Mouse (Mus musculus) T-helper 17 cell (primary cell): Measurements from ENCODE around the gene Tenm4.

Source experiments
- in situ Hi-C, 2 experiments: fragments of 300-600 bp; cut with MboI, MseI; formaldehyde crosslinking; loops; 1 replicate in 1 of 2; 2 replicates in 1 of 2; pipeline ENCODE4 v1.15.1; 2025; ENCODE audit warnings: high pct_unique_total_duplicates in 2 of 2

Tenm4 gene

DNA sequence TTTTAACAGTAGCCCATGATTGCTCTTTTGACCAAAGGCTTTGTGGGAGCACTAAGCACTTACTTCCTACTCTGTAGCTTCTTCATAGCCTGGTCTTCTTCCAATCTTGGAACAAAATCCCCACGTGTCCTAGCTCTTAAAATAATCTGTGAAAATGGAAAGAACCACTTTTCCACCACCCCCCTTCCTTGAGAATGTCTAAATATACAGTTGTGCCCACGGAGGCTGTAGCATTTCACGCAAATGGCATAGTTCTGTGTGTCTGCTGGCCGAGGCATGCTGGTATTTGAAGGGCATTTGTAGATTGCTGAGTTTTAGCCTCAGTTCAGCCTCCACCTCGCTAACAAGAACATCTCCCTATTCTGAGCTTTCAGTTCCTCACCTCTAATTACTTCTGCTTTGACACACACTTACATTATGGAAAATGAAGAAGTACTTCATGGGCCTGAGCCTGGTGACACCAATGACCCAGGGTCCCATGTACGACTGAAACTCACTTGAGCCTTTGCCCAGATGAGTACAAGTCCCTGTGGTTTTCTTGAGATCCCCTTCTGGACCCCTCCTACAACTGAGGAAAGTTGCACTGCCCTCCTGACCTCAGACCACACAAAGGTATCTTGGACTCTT, 306.1 kb downstream of the Tenm4 start:
- in situ Hi-C loops = no loop called here

DNA sequence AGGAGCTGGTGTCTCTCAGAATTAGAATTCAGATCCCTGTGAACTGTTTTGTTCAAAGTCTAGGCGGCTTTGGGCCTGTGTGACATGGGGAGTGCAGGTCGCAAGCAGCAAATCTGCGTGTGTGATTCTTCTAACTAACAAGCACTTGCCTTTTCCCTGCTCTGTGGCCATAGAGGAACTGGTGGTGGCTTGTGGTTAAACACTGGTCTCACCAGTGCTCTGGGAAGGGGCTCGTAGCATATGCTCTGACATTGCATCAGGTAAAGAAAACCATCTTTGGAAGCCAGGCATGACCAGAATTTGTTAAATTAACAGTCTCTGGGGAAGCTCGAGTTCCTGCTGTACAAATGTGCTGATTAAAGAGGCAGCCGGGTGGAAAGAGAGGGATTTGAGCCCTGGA, 308.1 kb downstream of the Tenm4 start:
- in situ Hi-C loops = no loop called here

DNA sequence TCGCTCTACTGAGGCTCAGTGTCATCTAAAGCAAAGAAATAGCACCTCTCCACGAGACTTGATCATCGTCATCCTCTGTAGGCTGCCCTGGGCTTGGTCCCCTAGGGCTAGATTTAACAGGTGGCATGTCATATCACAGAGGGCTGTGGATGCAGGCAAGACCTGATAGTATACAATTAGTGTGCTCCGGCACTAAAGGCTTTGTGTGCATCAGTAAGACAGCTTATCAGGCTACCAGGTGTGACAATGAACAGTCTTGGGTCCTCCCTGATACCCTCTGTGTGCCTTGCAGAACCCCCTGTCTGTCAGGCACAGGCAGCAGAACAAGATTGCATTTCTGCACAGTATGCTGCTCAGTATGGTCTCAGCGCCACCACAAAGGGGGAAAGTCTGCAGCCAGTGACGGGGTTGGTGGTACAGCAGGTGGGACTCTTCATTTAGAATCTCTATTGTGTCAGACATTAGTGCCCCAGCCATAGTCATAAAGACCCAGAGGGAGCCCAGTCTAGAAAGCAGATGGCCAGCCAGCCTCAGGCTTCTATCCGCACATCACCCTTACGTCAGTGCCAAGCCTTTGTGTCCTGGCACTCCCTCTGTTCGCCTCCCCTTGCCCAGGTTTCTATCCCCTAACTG, 309.4 kb downstream of the Tenm4 start:
- in situ Hi-C loops = no loop called here

DNA sequence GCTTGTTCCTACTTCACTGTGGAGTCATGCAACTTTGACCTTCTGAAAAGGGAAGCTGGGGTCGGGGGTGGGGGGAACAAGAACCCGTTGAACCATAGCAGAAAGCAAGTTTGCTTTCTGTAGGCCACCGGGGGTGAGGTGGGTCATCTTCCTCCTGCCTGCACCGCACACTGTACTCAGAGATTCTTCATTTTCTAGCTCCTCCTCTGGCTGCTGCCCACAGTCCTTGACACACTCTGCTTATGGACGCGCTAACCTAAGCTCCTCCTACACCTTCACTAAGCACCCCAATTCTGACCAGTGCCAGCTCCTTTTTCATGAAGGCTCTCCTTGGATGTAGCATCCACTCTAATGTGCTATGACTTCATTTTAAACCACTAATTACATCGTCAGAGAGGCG, 311.9 kb downstream of the Tenm4 start:
- in situ Hi-C loops = no loop called here

DNA sequence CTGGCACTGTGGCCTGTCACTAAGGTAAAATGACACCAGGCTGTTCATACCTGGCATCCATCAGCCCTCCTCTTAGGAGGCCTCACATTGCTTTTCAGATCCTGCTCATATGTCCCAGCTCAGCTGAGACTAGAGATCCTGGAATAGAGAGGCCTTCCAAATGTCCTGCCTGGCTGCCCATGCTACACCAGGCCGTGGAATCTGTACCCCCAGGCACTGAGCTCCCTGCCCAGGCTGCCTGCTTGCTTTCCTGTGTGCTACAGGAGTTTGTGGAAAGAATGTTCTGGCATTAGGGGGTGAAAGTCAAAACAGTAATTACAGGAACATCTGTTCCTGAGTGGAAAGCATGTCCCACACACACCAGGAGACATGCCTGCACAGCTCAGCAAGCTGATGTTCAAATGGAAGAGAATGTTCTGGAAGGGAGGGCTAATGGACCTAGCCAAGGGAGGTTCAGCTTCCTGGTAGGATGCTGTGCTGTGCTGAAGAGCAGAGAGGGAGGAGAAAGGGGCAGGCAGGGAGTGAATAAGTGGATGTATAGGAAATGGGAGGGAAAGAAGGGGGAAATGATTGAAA, 313.0 kb downstream of the Tenm4 start:
- in situ Hi-C loops = no loop called here

DNA sequence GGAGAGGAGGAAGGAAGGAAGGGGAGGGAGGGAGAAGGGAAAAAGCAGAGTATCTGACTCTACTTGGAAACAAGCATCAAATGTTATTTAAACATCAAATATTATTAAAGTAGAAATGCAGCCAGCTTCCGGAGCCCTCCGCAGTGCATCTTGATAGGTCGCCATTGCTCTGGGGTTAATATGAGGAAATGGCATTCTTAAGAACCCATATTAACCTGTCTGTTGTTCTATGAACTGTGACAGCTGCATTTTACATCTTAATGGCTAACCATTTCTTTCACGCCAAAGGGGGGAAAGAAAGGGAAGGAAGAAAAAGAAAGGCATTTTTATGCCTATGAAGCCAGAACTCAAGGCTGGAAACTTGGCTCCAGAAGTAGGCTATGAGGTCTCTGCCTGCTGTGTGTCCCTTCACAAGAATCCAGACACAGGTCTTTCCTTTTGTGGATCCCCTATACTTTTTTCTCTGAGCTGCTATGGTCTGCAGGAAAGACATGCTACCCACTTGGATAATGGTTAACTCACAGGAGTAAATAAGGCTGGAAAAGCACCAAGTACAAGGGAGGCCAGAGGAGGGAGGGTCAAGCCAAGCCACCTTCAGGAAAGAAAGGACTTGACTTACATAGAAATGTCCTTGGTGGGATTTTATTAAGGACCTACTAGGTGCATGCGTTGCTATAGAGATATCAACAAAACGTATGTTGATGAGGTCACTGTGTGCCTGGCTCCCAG, 318.5 kb downstream of the Tenm4 start:
- in situ Hi-C loops = no loop called here

DNA sequence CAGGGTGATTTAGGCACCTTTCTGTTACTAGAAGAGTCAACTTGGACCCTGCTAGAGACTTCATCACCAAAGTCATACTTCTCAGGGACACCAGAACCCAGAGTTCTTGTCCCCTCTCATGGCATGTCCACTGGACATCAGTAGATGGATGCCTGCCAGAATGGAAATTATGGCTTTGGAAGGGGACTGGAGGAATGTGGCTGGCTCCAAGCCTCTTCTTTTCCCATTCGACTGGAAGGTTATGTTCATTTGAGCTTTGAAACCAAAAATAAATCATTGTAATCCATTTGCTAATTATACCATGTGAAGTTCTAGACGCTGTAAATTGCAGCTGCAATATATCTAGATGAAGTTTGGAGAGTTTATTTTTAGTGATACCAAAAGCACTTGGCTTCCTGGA, 320.9 kb downstream of the Tenm4 start:
- in situ Hi-C loops = no loop called here

DNA sequence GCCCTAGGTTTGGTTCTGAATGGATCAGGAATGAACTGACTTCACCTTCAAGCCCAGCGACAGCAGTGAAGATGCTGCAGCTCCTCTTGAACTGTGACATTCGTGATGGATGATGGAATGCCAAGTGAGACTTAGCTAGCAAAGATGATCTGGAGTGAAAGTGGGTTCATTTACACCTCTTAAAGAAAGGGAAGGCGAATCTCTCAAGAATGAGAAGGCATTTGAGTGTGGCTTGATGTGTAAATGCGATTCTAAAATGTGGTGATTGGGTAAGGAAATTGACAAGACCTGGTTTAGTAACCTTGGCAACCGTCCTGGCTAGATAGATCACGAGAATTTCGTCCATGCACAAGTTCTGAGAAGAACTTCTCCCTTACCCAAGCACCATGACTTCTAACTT, 321.6 kb downstream of the Tenm4 start:
- in situ Hi-C loops = no loop called here

DNA sequence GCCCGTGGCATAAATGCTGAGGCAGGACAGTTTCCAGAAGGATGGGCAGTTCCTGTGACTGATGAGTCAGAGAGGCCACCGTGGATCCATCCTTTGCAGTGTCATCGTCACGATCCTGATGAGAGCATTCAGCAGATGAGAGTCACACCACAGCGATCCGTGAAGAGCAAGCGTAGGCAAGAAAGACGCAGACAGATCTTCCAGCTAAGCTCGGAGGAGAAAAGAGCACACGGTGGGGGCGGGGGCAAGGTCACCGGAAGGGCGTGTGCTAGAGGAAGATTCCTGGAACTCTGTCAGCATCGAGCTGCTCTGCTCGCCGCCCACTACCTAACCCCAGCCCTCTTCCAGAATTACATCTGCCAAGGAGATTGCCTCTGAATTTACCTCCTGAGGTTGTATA, 323.0 kb downstream of the Tenm4 start:
- in situ Hi-C loops = no loop called here

DNA sequence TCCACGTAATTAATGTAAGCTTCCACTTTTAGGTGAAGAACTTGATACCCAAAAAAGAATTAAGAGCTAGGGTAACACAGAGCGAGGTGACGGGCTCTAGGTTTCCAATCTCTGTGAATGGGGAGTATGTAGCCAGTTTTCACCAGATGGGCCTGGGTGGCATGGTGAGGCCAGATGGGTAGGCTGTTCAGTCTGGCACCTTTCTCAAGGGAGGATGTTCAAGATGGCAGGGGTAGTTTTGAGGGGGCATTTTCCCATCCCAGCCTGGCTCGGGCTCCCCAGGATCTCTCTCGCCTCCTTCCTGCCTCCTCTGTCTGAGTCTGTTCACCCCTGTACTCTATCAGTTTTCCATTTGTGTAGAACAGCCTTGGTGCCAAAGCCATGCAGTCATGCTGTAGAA, 329.1 kb downstream of the Tenm4 start:
- in situ Hi-C loops = no loop called here

DNA sequence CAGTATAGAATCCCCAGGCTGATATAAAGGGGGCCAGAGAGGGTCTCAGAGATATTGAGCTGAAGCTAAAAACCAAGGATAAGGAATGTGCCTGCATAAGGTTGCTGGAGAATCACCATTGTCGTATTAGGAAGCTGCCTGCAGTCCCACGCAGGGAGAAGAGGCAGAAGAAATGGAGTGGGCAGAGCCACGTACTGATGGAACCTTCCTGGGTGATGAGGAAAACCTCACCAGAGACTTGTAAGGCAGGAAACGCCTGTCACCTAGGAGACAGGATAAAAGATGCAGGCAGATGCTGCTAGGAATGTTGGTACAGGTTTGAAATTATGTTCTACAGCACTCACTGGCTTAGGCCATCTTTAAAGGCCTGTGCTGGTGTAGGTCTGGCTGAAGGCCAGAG, 329.8 kb downstream of the Tenm4 start:
- in situ Hi-C loops = no loop called here

DNA sequence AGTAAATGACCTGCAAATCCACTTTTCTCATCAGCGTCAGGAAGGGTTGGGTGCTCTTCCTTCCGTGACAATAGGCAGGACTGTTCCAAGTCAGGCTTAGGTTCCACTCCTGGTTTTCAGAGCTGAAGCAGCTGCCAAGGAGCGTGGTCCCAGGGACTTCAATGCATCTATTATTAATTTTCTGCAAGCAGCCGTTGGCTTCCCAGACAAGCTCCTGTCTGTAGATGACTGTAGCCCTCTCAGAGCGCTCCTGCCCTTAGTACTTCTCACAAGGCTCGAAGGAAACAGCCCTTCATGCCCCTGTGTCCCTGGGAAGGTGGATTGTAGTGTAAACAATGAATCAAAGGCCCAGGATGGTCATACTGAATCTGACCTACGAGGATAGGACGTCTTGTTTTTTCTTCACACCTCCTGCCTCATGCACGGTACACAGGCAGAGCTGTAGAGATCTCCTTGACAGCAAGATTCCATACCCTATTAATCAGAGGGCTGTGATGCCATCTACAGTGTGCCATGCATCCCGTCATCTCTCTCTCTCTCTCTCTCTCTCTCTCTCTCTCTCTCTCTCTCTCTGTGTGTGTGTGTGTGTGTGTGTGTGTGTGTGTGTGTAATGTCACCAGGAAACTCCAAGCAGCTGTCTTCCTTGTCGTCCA, 331.4 kb downstream of the Tenm4 start:
- in situ Hi-C loops = no loop called here

DNA sequence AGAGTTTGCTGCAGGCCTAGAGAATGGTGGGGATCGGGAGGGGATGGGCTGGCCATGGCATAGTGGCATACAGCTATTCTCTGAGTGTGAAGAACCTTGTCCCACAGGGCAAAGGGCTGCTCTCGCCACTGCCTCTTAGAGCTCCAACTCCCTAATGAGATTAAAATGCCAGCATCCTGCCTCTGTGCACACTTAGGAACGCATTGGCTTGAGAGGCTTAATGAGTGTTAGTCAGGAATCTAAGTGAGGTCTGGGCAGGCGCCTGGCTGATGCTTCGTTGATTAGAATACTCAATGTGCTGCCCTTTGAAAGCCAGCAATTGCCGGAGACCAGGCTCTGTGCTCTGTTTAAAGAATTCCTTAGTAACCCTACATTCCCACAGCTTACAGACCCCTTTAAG, 334.5 kb downstream of the Tenm4 start:
- in situ Hi-C loops = no loop called here

DNA sequence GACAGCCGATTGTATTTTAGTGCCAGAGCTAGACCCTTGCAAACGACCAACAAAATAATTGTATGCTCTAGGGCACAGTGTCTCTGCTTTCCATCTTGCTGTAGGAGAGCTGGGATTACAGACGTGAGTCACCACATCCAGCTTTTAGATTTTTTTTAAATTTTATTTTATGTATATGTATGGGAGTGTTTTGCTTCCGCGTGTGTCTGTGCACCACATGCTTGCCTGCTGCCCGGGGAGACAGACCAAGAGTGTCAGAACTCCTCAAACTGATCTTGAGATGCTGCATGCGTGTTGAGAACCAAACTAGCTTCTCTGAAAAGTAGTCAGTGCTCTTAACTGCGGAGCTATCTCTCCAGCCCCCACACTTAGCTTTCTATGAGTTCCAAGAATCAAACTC, 336.0 kb downstream of the Tenm4 start:
- in situ Hi-C loops = no loop called here

DNA sequence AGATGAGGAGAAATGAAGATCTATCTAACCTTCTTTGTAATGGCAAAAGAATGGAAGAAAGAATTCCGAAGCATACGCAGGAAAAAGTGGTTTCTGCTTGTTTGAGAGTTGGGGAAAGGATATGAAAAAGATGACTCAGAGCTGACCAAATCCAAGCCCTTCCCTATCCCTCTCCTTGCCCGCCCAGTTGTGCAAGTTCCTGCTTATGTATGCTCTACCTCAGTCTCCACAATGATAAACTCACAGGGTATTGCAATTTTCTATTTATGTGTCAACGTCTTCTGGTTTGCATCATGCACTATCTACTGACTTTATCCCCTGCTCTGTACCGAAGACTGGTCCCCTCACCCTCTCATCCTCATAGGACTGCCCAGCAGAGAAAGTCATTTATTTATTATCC, 339.4 kb downstream of the Tenm4 start:
- in situ Hi-C loops = no loop called here

DNA sequence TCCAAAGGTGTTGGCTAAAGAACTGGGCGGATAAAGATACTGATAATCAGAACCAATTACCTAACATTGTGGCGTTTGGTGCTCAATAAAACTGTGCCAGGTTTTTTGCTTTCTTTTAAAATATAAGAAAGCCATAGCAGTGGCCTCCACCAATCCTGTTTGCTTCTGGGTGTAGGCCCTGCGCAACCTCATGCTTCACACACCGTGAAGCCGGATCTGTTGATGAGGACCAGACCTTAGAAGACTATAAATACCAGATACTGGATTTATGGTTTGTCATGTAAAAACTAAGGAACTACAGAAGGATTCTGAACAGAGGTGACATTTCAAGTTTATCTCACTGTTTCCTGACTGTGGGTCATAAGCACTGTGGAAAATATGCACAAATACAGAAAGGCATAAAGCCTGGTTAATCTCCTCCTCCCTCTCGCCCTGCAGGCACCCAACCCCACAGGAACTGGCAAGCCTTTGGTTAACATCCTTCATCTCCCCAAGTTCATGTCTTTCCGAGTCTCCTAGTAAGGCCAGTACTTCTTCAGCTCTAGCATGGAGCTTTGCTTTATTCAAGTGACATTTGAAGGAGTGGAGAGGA, 340.1 kb downstream of the Tenm4 start:
- in situ Hi-C loops = no loop called here

DNA sequence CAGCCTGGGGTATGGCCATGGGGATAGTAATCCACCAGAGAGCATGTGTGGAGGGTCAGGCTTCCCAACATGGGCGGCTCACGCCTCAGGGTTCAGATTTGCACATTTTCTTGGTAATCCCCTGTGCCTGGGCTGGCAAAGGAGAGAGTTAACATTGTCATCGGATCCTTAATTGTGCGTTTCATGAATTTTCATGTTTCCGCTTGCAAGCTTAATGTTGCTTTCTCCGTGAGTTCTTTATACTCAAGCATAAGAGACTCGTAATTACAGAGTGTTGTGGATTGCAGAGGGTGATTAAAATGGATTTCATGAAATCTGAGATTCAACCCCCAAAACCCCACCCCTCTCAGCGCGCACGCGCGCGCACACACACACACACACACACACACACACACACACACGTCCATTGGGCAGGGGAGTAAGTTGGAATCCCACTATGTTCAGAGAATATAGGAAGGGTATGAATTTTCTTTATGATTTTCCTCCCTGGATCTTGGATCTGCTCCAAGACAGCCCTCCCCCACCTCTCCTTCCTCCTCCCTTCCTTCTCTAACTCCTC, 341.0 kb downstream of the Tenm4 start:
- in situ Hi-C loops = no loop called here

DNA sequence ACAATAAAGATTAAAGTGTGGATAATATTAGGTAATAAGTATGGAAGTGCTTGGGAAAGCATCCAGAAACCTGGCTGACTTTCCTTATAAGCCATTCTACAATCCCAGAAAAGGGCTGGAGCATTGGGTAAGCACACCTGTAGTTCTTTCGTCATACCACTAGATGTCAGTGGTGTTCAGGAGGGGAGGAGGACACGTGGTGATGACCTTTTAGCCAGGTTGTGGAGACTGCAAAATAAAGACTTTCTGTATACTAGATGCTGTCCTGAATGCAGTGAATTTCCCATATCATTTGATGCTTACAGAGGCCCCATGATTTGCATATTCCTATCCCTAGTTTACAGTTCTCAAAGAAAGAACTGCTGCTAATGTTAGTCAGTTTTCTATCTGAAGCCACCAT, 348.2 kb downstream of the Tenm4 start:
- in situ Hi-C loops = no loop called here

DNA sequence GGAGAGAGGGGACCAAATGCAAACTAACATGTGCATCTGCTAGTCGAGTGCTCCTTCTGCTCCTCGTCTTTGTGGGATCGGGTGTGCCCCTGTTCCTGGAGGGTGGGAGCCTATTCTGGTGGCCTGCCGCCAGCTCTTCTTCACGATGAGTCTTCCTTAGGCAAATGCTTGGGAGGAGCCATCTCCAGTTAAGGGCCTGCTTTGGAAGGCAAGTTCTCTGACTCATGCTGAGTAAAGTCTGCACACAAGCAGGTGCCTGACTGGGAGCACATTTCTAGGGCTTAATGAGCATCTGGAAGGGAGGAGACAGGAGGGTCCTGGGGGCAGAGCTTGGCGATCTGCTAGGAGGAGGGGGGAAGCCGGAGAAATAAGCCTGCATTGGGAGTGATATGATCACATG, 350.9 kb downstream of the Tenm4 start:
- in situ Hi-C loops = loop anchor here in 1 of 2 experiments (5.0 kb wide), 1 partner anchor 385 kb away; no protein-coding TSS in a partner anchor

DNA sequence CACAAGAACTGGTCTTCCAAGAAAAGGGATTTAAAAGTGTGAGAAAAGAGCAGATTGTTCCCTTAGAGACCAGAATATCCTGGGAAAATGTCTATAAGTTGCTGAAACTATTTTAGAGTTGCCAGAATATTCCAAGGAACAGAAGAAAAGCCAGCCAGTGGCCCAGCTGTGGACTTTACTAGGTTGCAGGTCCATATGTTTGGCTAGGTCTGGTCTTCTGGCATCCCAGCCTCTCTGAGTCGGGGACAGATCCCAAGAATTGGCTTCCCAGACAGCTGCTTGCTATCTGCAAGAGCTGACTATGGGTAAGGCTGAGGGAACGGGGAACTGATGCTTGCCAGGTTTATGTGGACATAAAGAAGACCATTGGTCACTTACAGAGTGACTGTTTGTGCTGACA, 352.6 kb downstream of the Tenm4 start:
- in situ Hi-C loops = loop anchor here in 1 of 2 experiments (5.0 kb wide), 1 partner anchor 384 kb away; no protein-coding TSS in a partner anchor

DNA sequence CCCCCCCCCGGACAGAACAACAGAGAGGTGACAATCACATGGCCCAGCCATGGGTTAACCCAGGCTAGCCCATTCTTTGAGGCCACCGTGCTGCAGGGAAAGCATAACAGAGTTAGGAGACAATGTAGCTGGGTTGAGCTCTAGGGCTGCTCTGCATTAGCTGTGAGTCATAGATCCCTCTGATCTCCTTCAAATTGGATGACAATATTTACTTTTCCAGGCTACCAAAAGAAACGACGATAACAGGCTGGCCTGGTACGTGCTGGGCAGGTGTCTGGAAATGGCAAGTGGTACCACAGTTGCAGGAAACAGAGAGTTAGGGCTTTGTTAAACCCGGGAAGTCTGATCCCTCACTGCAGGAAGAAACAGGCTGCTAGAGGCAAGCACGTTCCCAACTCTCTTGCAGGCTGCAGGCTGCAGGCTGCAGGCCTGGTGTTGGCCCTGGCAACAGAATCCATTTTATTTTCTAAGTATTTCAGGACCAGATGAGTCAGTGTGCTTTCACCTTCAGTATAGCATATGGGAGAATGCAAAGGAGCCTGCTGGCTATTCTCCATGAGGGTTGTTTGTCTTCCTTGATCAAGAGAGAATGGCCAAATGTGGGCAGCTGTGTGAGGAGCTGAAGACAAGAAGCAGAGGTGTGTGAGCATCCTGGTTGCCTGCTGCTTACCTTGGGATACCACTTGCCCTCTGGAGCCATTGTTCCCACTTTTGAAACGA, 353.6 kb downstream of the Tenm4 start:
- in situ Hi-C loops = loop anchor here (5.0 kb wide), 2 partner anchors 378 to 383 kb away; no protein-coding TSS in a partner anchor
